Mouse (Mus musculus) limb, embryonic 12.5 days (tissue): ENCODE data around the gene Hspb3. TPM values are rescaled to one million over a fixed set of nuclear protein-coding genes. Genes with fewer than 3 reads are reported as not detected.

Experiments
- ATAC-seq: fragments of 200-750 bp; cut with Nextera tagmentation; 2 replicates; pipeline ENCODE4 v1.8.0; 2017; ENCODE audit warnings: low read depth, moderate TSS enrichment; ENCODE audit not compliant: insufficient number of reproducible peaks, insufficient read depth, low FRiP score, low TSS enrichment
- H3K27ac ChIP-seq: fragments of 300-500 bp; sonication (generic); 2 replicates; pipeline ENCODE4 v1.5.1; 2016; ENCODE audit warnings: mild to moderate bottlenecking, moderate library complexity
- H3K27me3 ChIP-seq: fragments of 300-500 bp; sonication (generic); 2 replicates; pipeline ENCODE4 v1.6.1; 2016; ENCODE audit warnings: mild to moderate bottlenecking, moderate library complexity
- H3K36me3 ChIP-seq: fragments of 300-500 bp; sonication (generic); 2 replicates; pipeline ENCODE4 v1.6.1; 2016; ENCODE audit warnings: mild to moderate bottlenecking, moderate library complexity
- H3K4me1 ChIP-seq: fragments of 300-500 bp; sonication (generic); replicated peaks from 2 replicates; pipeline ENCODE4 v1.6.1; 2016
- H3K4me2 ChIP-seq: fragments of 300-500 bp; sonication (generic); 2 replicates; pipeline ENCODE4 v1.6.1; 2016; ENCODE audit warnings: mild to moderate bottlenecking, moderate library complexity
- H3K4me3 ChIP-seq: fragments of 300-500 bp; sonication (generic); replicated peaks from 2 replicates; pipeline ENCODE4 v1.5.1; 2016; ENCODE audit warnings: mild to moderate bottlenecking
- H3K9ac ChIP-seq: fragments of 300-500 bp; sonication (generic); replicated peaks from 2 replicates; pipeline ENCODE4 v1.6.1; 2016; ENCODE audit warnings: mild to moderate bottlenecking, moderate library complexity
- H3K9me3 ChIP-seq: fragments of 300-500 bp; sonication (generic); 2 replicates; pipeline ENCODE4 v1.6.1; 2016; ENCODE audit warnings: mild to moderate bottlenecking, moderate library complexity
- WGBS: fragments of 180-500 bp; shearing (Covaris S2); methylation state at CpG from one replicate; pipeline ENCODE4 v1.1.7; 2016; 5-methylcytosine and 5-hydroxymethylcytosine counted together
- polyA plus RNA-seq: library from polyadenylated mRNA; unstranded; fragments of >200 nt; fragmentation: Nextera tagmentation; extraction: Ambion mirVana; gene quantifications from 2 replicates; pipeline ENCODE4 v1.2.1, GENCODE M21; 2016

The Hspb3 gene
- polyA plus RNA-seq, 1 experiment from 2014 or later: 4.0 TPM

GRCm38 (mm10) chr13:113635799-113636222 is 27.7 kb downstream of the Hspb3 start:
- no peak for ATAC-seq
- Histone ChIP-seq H3K27ac (no peak overlapping the region), H3K27me3 (no peaks in the 10 kb centered on the region), H3K36me3 (no peaks in the 10 kb centered on the region), H3K9ac (no peak overlapping the region), H3K9me3 (no peaks in the 10 kb centered on the region), H3K4me2 (no peak overlapping the region), H3K4me3 (no peak overlapping the region), H3K4me1 (0 out of 2 replicates have a peak, but pooled peaks cover 5% of the 10 kb centered on the region)
- 81% methylated on average over 17 of the region's 17 CpGs for WGBS

- Histone ChIP-seq H3K4me3 (no peak overlapping the region), H3K27me3 (no peaks in the 10 kb centered on the region), H3K9me3 (no peaks in the 10 kb centered on the region), H3K4me1 (0 out of 2 replicates have a peak, but pooled peaks cover 9% of the 10 kb centered on the region), H3K36me3 (no peaks in the 10 kb centered on the region), H3K27ac (no peak overlapping the region), H3K9ac (no peak overlapping the region), H3K4me2 (no peak overlapping the region)
- no peak for ATAC-seq
- WGBS: 88% methylated on average over 15 of the region's 15 CpGs
These were observed 28.6 kb downstream of the Hspb3 start for GRCm38 (mm10) chr13:113634732-113635481.

DNA sequence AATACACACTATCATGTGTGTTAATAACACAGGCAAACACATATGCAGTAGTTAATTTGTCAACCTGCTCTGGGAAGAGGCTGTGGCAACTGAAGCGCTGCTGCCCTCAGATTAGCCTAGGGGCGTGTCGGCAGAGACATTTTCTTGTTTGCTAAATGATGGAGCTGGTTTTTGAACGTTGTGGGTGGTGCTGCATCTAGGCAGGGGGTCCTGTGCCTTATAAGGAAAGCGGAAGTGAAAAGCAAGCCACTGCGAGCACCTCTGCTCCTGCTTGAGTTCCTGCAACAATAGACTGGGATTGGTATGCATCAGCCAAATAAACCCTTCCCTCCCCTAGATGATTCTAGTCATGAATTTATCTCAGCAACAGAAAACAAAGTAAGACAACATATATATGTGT is 31.0 kb downstream of the Hspb3 start:
- no peaks in the 10 kb centered on the region for H3K9me3 ChIP-seq
- no peak overlapping the region for H3K9ac ChIP-seq
- H3K4me2 ChIP-seq: no peak overlapping the region
- WGBS: 52% methylated on average over 6 of the region's 6 CpGs
- no peak for ATAC-seq
- no peak overlapping the region for H3K27ac ChIP-seq
- no peaks in the 10 kb centered on the region for H3K36me3 ChIP-seq
- no peak overlapping the region for H3K4me3 ChIP-seq
- H3K27me3 ChIP-seq: no peaks in the 10 kb centered on the region
- H3K4me1 ChIP-seq: peaks cover 9% of the 10 kb centered on the region; the same call in 1 of the 2 replicates

DNA sequence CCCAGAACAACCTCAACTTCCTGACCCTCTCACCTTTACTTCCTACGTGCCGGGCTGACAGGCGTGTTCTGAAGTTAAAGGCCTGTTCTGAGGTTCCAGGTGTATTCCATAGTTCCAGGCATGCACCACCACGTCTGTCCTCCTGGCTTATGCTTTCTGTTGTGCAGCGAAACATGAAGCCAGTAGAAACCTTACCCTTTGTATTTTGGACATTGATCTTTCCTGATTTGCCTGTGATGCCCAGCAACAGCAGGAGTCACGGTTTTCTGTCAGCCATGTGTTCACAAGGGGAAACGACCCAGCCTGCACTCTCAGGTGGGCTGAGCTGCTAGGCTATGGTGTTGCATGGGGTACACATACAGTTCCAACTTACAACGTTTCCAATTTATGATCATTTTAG is 35.9 kb downstream of the Hspb3 start:
- no peaks in the 10 kb centered on the region for H3K36me3 ChIP-seq
- no peaks in the 10 kb centered on the region for H3K9me3 ChIP-seq
- 77% methylated on average over 8 of the region's 8 CpGs for WGBS
- H3K27me3 ChIP-seq: no peaks in the 10 kb centered on the region
- H3K4me1 ChIP-seq: peaks cover 7% of the 10 kb centered on the region
- no peak overlapping the region for H3K9ac ChIP-seq
- H3K27ac ChIP-seq: no peak overlapping the region
- no peak overlapping the region for H3K4me2 ChIP-seq
- no peak overlapping the region for H3K4me3 ChIP-seq
- ATAC-seq: no peak

- Histone ChIP-seq H3K4me2 (no peak overlapping the region), H3K27ac (peak overlapping the region; percentile 53), H3K27me3 (no peaks in the 10 kb centered on the region), H3K4me1 (peaks cover 16% of the 10 kb centered on the region), H3K36me3 (no peaks in the 10 kb centered on the region), H3K4me3 (no peak overlapping the region), H3K9me3 (no peaks in the 10 kb centered on the region), H3K9ac (no peak overlapping the region)
- WGBS: 61% methylated on average over 8 of the region's 8 CpGs
- no peak for ATAC-seq
These were observed 40.6 kb downstream of the Hspb3 start for GRCm38 (mm10) chr13:113622865-113623255.

DNA sequence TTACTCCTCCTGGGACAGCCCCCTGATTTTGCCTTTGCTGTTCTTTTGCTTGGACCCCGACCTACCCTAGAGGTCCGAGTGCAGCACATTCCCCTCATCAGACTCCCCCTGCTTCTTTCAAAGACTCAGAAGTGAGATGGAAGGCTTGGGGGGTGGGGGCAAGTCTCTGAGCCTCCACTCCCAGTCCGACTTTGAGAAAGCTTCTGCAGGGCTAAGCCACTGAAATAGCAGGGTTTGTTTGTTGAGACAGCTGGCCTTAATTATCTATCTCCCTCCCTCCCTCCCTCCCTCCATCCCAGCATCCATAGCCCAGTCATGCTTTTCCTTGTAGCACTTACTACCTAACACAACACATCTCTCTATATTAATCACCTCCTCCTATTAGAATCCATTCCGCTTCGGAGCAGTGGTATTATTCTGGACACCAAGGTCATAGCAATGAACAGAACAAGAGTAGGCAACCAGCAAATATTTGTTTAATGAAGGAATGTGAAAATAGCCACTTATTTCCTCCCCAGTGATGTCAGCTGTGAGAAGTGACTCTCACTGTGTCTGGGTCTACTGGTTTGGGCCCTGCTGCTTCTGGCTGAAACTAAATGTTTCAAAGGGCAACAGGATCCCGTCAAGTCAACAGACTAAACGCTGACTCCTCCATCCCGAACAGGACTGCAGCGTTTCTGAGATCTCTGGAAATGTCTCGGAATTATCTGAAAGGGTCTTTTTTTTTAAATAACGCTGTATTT is 41.2 kb downstream of the Hspb3 start:
- 35% methylated on average over 11 of the region's 11 CpGs for WGBS
- Histone ChIP-seq H3K36me3 (no peaks in the 10 kb centered on the region), H3K9me3 (no peaks in the 10 kb centered on the region), H3K4me3 (no peak overlapping the region), H3K9ac (no peak overlapping the region), H3K27ac (peak overlapping the region; percentile 53), H3K4me2 (peak overlapping the region; percentile 17; the same call in 1 of the 2 replicates), H3K27me3 (no peaks in the 10 kb centered on the region), H3K4me1 (peaks cover 19% of the 10 kb centered on the region)
- peak; percentile 28; the same call in 1 of the 2 replicates for ATAC-seq

- no peak overlapping the region for H3K27ac ChIP-seq
- whole genome bisulfite sequencing: 70% methylated on average over 9 of the region's 9 CpGs
These were observed 44.5 kb downstream of the Hspb3 start for GRCm38 (mm10) chr13:113619003-113619402.

DNA sequence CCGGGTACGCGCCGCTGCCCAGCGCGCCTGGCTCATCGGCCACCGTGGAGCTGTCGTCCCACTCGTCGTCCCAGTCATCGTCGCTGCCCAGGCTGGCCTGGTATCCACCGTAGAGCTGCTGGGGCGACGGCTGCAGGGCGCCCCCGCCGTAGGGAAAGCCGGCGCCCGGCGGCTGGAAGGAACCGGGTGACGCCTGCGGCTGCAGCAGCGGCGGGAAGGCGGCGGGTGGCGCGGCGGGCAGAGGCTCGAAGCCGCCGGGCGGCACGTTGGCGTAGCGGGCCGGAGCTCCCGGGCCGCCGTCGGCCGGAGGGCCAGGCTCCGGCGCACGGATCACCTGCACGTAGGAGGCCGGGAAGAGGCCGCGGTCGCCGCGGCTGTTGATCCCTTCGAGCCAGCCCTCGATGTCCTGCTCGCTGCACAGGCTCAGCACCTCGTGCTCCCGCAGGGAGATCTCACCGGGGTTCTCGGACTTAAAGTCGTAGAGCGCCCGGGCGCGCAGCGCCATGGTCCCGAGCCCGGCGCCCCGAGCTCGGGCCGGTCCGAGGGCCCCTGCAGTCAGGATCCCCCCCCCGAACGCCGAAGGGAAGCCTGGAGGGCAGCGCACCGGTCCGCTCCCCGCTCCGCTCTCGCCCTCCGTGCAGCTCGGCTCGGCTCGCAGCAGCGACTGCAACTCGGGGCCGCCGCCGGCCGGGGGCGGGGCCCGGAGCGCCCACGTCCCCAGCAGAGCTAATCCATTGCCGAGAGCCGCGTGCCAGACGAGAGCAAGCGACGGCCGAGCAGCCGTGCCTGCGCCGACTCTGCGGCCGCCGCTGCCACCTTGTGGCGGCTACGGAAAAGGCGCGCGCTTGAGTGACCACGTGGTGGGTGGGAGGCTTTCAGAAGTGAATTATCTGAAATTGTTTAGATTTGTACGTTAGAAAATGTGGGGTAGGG is 45.3 kb downstream of the Hspb3 start, which contains the start of gene Snx18:
Snx18 (minus strand) TSS at position 674 of the 933 bp plus-strand sequence.
- Histone ChIP-seq H3K4me3 (peak within 1 kb of the TSS; percentile 95), H3K27ac (peak within 1 kb of the TSS; percentile 91), H3K9ac (peak within 1 kb of the TSS; percentile 97), H3K9me3 (no peaks in the 10 kb centered on the region), H3K36me3 (no peaks in the 10 kb centered on the region), H3K4me2 (peak within 1 kb of the TSS; percentile 93), H3K27me3 (no peaks in the 10 kb centered on the region), H3K4me1 (peaks cover 58% of the 10 kb centered on the region)
- WGBS: under 1% methylated on average over 101 of the region's 119 CpGs
- peak; percentile 85 for ATAC-seq

More at GRCm38 (mm10) chr13:113619003-113619402, 44.5 kb downstream of the Hspb3 start:
- Histone ChIP-seq H3K4me2 (no peak overlapping the region), H3K9ac (no peak overlapping the region), H3K4me1 (peaks cover 49% of the 10 kb centered on the region), H3K4me3 (no peak overlapping the region), H3K36me3 (no peaks in the 10 kb centered on the region), H3K27me3 (no peaks in the 10 kb centered on the region), H3K9me3 (no peaks in the 10 kb centered on the region)
- no peak for ATAC-seq

- peaks cover 4% of the 10 kb centered on the region; the same call in 1 of the 2 replicates for H3K36me3 ChIP-seq
- H3K4me1 ChIP-seq: peaks cover 59% of the 10 kb centered on the region
- H3K4me2 ChIP-seq: peak overlapping the region; percentile 93
- WGBS: 8% methylated on average over 49 of the region's 49 CpGs
- no peaks in the 10 kb centered on the region for H3K27me3 ChIP-seq
- H3K4me3 ChIP-seq: peak overlapping the region; percentile 95
- peak overlapping the region; percentile 91 for H3K27ac ChIP-seq
- peak overlapping the region; percentile 97 for H3K9ac ChIP-seq
- no peak for ATAC-seq
- no peaks in the 10 kb centered on the region for H3K9me3 ChIP-seq
These were observed 46.1 kb downstream of the Hspb3 start for GRCm38 (mm10) chr13:113617338-113617890.

DNA sequence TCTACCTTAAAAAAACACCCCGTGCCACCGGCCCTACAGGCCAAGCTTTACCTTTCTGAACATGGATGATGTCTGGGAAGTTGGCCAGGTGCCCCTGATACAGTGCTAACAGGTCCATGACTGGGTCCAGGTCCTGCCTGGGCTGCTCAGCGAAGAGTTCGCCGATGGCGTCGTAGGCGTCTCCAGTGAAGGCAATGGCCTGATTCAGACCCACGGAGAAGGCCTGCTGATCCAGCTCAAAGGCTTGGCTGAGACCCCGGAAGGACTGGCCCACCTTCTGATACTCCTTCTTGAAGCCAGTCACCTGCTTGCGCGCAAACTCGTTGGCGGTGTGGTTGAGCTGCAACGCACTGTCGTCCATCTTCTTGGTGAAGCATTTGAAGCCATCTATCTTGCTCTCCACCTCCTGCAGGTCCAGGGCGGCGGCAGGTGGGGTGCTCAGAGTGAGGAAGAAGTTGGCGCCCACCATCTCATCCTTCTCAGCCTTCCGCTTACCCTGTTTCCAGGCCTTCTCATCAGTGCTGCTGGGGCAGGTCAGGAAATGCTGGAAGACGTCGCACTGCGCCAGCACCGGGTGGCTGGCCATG is 46.6 kb downstream of the Hspb3 start:
- ATAC-seq: no peak
- H3K27ac ChIP-seq: peak overlapping the region; percentile 77
- H3K9ac ChIP-seq: peak overlapping the region; percentile 97
- peaks cover 59% of the 10 kb centered on the region for H3K4me1 ChIP-seq
- H3K27me3 ChIP-seq: no peaks in the 10 kb centered on the region
- peak overlapping the region; percentile 93 for H3K4me2 ChIP-seq
- peak overlapping the region; percentile 95 for H3K4me3 ChIP-seq
- no peaks in the 10 kb centered on the region for H3K9me3 ChIP-seq
- peaks cover 7% of the 10 kb centered on the region; the same call in 1 of the 2 replicates for H3K36me3 ChIP-seq
- WGBS: 54% methylated on average over 24 of the region's 24 CpGs
